Mouse (Mus musculus) CH12.LX (cell line): ENCODE data around the gene Zfp53. TPM values are rescaled to one million over a fixed set of nuclear protein-coding genes. Genes with fewer than 3 reads are reported as not detected.

Experiments used
- DNase-seq: peaks from one replicate; pipeline ENCODE4 v3.0.0-alpha.2; 2013; ENCODE audit errors: extremely low read depth
- H3K27ac ChIP-seq: 2 replicates; pipeline ENCODE4 v1.5.1; 2012; ENCODE audit warnings: low read depth, mild to moderate bottlenecking, control low read depth, moderate library complexity; ENCODE audit not compliant: insufficient read depth
- H3K27me3 ChIP-seq: replicated peaks from 2 replicates; pipeline ENCODE3; 2012; ENCODE audit warnings: inconsistent platforms
- H3K36me3 ChIP-seq, 2 experiments: replicated peaks in 1 of 2; 2 replicates each; pipeline versions ENCODE3 to v1.6.1; 2012; ENCODE audit warnings: inconsistent platforms in 1 of 2, low read length in 1 of 2, mild to moderate bottlenecking in 1 of 2, mixed read lengths in 1 of 2, moderate library complexity in 1 of 2; ENCODE audit not compliant: control insufficient read depth in 1 of 2, insufficient read depth in 1 of 2
- H3K4me1 ChIP-seq, 2 experiments: 2 replicates each; pipeline ENCODE4 v1.6.1; 2012; ENCODE audit warnings: inconsistent platforms in 1 of 2, moderate library complexity in 1 of 2; ENCODE audit not compliant: insufficient read depth in 2 of 2, control insufficient read depth in 1 of 2
- H3K4me2 ChIP-seq: 2 replicates; pipeline ENCODE4 v1.6.1; 2012; ENCODE audit warnings: low read depth, mild to moderate bottlenecking, control low read depth; ENCODE audit not compliant: poor library complexity, insufficient read depth, severe bottlenecking
- H3K4me3 ChIP-seq, 3 experiments: fragments of 150-350 bp in 1 of 3; sonication (generic) in 1 of 3; replicated peaks in 1 of 3; 2 replicates each; pipeline versions ENCODE3 to v1.5.1; 2011 to 2012; ENCODE audit warnings: low read depth in 2 of 3, low read length in 2 of 3, mild to moderate bottlenecking in 2 of 3, moderate library complexity in 2 of 3, control low read depth in 1 of 3, improper control_type of control experiment in 1 of 3, inconsistent platforms in 1 of 3, mixed read lengths in 1 of 3; ENCODE audit not compliant: poor library complexity in 1 of 3
- H3K79me2 ChIP-seq: replicated peaks from 2 replicates; pipeline ENCODE4 v1.6.1; 2012; ENCODE audit warnings: mild to moderate bottlenecking, moderate library complexity; ENCODE audit not compliant: control insufficient read depth, poor library complexity, insufficient read depth, severe bottlenecking; ENCODE audit errors: extremely low read depth
- H3K9ac ChIP-seq: 2 replicates; pipeline ENCODE4 v1.6.1; 2012; ENCODE audit warnings: low read depth, mild to moderate bottlenecking, control low read depth, moderate library complexity; ENCODE audit not compliant: insufficient read depth
- H3K9me3 ChIP-seq: replicated peaks from 2 replicates; pipeline ENCODE3; 2012; ENCODE audit warnings: low read length, inconsistent platforms, mixed read lengths
- BHLHE40 ChIP-seq: IDR thresholded peaks from 2 replicates; pipeline ENCODE4 v1.6.1; 2011; ENCODE audit warnings: mild to moderate bottlenecking, low read depth, low read length, improper control_type of control experiment
- CHD2 ChIP-seq: IDR thresholded peaks from 2 replicates; pipeline ENCODE4 v1.6.1; 2011; ENCODE audit warnings: low read length, improper control_type of control experiment
- E2F4 ChIP-seq: IDR thresholded peaks from 2 replicates; pipeline ENCODE4 v1.6.1; 2011; ENCODE audit warnings: low read depth, low read length, improper control_type of control experiment; ENCODE audit not compliant: insufficient replicate concordance
- ELF1 ChIP-seq: IDR thresholded peaks from 2 replicates; pipeline ENCODE4 v1.6.1; 2014; ENCODE audit warnings: low read depth, mild to moderate bottlenecking, inconsistent platforms, low read length, improper control_type of control experiment
- EP300 ChIP-seq: IDR thresholded peaks from 2 replicates; pipeline ENCODE4 v1.6.1; 2011; ENCODE audit warnings: low read length, improper control_type of control experiment
- ETS1 ChIP-seq: conservative IDR thresholded peaks from 2 replicates; pipeline ENCODE4 v1.6.1; 2012; ENCODE audit warnings: low read depth, mild to moderate bottlenecking, inconsistent platforms, low read length, improper control_type of control experiment, moderate library complexity
- HCFC1 ChIP-seq: IDR thresholded peaks from 2 replicates; pipeline ENCODE4 v1.6.1; 2012; ENCODE audit warnings: low read depth, mild to moderate bottlenecking, inconsistent platforms, low read length, improper control_type of control experiment
- IRF4 ChIP-seq: IDR thresholded peaks from 2 replicates; pipeline ENCODE4 v1.6.1; 2014; ENCODE audit warnings: low read depth, mild to moderate bottlenecking, inconsistent platforms, low read length, improper control_type of control experiment
- KAT2A ChIP-seq: IDR thresholded peaks from 2 replicates; pipeline ENCODE4 v1.6.1; 2012; ENCODE audit warnings: low read length, improper control_type of control experiment, inconsistent platforms; ENCODE audit not compliant: insufficient replicate concordance
- MAFK ChIP-seq: IDR thresholded peaks from 2 replicates; pipeline ENCODE4 v1.6.1; 2011; ENCODE audit warnings: low read length, improper control_type of control experiment; ENCODE audit not compliant: insufficient replicate concordance
- MAX ChIP-seq: IDR thresholded peaks from 2 replicates; pipeline ENCODE4 v1.6.1; 2011; ENCODE audit warnings: low read length, improper control_type of control experiment
- MEF2A ChIP-seq: IDR thresholded peaks from 2 replicates; pipeline ENCODE4 v1.6.1; 2014; ENCODE audit warnings: low read depth, mild to moderate bottlenecking, inconsistent platforms, low read length, improper control_type of control experiment, borderline replicate concordance
- MXI1 ChIP-seq: IDR thresholded peaks from 2 replicates; pipeline ENCODE4 v1.6.1; 2011; ENCODE audit warnings: mild to moderate bottlenecking, low read depth, low read length, improper control_type of control experiment
- NELFE ChIP-seq: IDR thresholded peaks from 2 replicates; pipeline ENCODE4 v1.6.1; 2011; ENCODE audit warnings: low read depth, low read length, improper control_type of control experiment
- POLR2A ChIP-seq: IDR thresholded peaks from 2 replicates; pipeline ENCODE4 v1.6.1; 2011; ENCODE audit warnings: low read depth, mild to moderate bottlenecking, improper control_type of control experiment, low read length
- RCOR1 ChIP-seq: conservative IDR thresholded peaks from 2 replicates; pipeline ENCODE4 v1.6.1; 2012; ENCODE audit warnings: low read depth, mild to moderate bottlenecking, inconsistent platforms, low read length, improper control_type of control experiment
- SIN3A ChIP-seq: IDR thresholded peaks from 2 replicates; pipeline ENCODE4 v1.6.1; 2012; ENCODE audit warnings: low read length, improper control_type of control experiment, inconsistent platforms
- SMC3 ChIP-seq: IDR thresholded peaks from 2 replicates; pipeline ENCODE4 v1.6.1; 2011; ENCODE audit warnings: low read depth, low read length, improper control_type of control experiment
- TCF12 ChIP-seq: IDR thresholded peaks from 2 replicates; pipeline ENCODE4 v1.6.1; 2014; ENCODE audit warnings: low read depth, mild to moderate bottlenecking, inconsistent platforms, low read length, improper control_type of control experiment
- USF1 ChIP-seq: IDR thresholded peaks from 2 replicates; pipeline ENCODE4 v1.6.1; 2014; ENCODE audit warnings: low read depth, mild to moderate bottlenecking, inconsistent platforms, low read length, improper control_type of control experiment
- ZNF384 ChIP-seq: IDR thresholded peaks from 2 replicates; pipeline ENCODE4 v1.6.1; 2012; ENCODE audit warnings: low read depth, low read length, improper control_type of control experiment, inconsistent platforms
- dilution Hi-C: fragments of 300-500 bp; cut with MboI; formaldehyde crosslinking; loops from 2 replicates; pipeline ENCODE4 v1.14.3; 2020; ENCODE audit warnings: low sequenced_read_pairs; ENCODE audit not compliant: extremely low pct_unique_long_range_greater_than_20kb, extremely low pct_ligation_motif_present
- in situ Hi-C: fragments of 300-500 bp; cut with MboI; formaldehyde crosslinking; loops from 3 replicates; pipeline ENCODE4 v1.14.3; 2019; ENCODE audit warnings: low sequenced_read_pairs, low pct_ligation_motif_present, low pct_unique_long_range_greater_than_20kb, mixed read lengths
- polyA plus RNA-seq: library from polyadenylated mRNA; unstranded; fragments of >175 nt; gene quantifications from 2 replicates; pipeline ENCODE4 v1.2.1, GENCODE M21; 2012; ENCODE audit warnings: low read depth; ENCODE audit not compliant: insufficient read length
- total RNA-seq, 2 experiments: library from RNA; depleted of rRNA; stranded (reverse); fragments of 300-350 nt in 1 of 2; fragments of >200 nt in 1 of 2; gene quantifications; 2 replicates each; pipeline ENCODE4 v1.2.3; 2012 to 2014

Gene Zfp53
- total and polyA plus RNA-seq, 3 experiments, result 2.4 to 8.4 (median 4.7) TPM

- Histone ChIP-seq H3K79me2 (peaks cover 13% of the 10 kb centered on the region), H3K4me2 (peak within 1 kb of the TSS; percentile 99), H3K27me3 (no peaks in the 10 kb centered on the region), H3K9me3 (no peaks in the 10 kb centered on the region), H3K36me3 (peaks cover 0 to 16% of the 10 kb centered on the region in 2 experiments), H3K27ac (peak within 1 kb of the TSS; percentile 95), H3K4me1 (peaks cover 4 to 29% of the 10 kb centered on the region in 2 experiments; a peak in 3 of 4 replicates), H3K4me3 (peak within 1 kb of the TSS; percentile 73 to 97 (median 79)), H3K9ac (peak within 1 kb of the TSS; percentile 83)
- in situ Hi-C loops, result no loop called here
- TF ChIP-seq POLR2A (peak; percentile 75), MEF2A (peak; percentile 20), KAT2A (no peak), MAX (0 out of 2 replicates have a peak, but pooled peaks have one; percentile 19), IRF4 (peak; percentile 80), EP300 (peak; percentile 38; the same call in 1 of the 2 replicates), USF1 (no peak), RCOR1 (no peak; the same call in 1 of the 2 replicates), ELF1 (peak; percentile 0; the same call in 1 of the 2 replicates), MXI1 (peak; percentile 21), CHD2 (peak; percentile 94), ZNF384 (no peak), MAFK (peak; percentile 78; the same call in 1 of the 2 replicates), SIN3A (peak; percentile 46; the same call in 1 of the 2 replicates), BHLHE40 (peak; percentile 21; the same call in 1 of the 2 replicates), HCFC1 (peak; percentile 17; the same call in 1 of the 2 replicates), SMC3 (0 out of 2 replicates have a peak, but pooled peaks have one; percentile 0), NELFE (0 out of 2 replicates have a peak, but pooled peaks have one; percentile 44), TCF12 (peak; percentile 53; the same call in 1 of the 2 replicates), E2F4 (no peak), ETS1 (peak; percentile 69)
- peak; percentile 79 for DNase-seq
- dilution Hi-C loops, result no loop called here
Measured at GRCm38 (mm10) chr17:21535096-21536001, 46.6 kb downstream of the Zfp53 start, which contains the start of gene Zfp52. Gene Zfp52, plus strand, starts transcription at chr17:21535539.
